Mouse (Mus musculus) thymus, adult 18-20 months (tissue): ENCODE measurements around the gene Rln1.

Experiments
- DNase-seq, 2 experiments: peaks; one replicate each; pipeline ENCODE4 v3.0.0; 2022; ENCODE audit warnings: mixed read lengths in 2 of 2

Rln1 gene

DNA sequence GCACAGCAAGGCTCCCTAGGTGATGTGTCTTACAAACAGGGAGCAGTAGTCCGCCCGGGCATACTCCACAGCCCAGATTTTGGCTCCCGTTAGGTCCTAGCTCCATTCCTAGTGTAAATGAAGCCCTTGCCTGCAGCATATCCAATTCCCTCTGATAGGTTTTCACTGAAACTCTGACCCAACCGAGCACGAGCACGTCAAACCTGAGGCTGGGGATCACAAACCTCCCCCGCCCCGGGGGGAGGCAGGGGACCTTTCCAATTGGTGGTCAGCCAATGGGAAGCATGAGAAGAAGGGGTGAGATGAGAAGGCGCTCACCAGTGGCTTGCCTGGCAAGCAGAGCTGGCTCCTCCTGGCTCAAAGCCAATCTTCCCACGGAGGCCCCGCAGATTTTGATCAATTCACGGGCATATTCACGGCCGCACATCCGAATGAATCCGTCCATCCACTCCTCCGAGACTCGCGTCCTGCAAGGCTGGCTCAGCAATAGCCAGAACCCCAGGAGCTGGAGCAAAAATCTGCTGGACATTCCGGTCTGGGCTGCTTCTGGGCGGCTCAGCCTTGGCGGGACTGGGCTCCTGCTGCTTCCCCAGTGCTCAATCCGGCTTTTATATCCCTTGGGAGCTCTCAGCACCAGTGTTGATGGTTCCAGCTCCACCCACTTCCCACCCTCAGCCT, at the start of gene Rln1:
Gene Rln1, minus strand, starts transcription at position 603 of the 678 bp plus-strand sequence.
- DNase-seq, result no peak

DNA sequence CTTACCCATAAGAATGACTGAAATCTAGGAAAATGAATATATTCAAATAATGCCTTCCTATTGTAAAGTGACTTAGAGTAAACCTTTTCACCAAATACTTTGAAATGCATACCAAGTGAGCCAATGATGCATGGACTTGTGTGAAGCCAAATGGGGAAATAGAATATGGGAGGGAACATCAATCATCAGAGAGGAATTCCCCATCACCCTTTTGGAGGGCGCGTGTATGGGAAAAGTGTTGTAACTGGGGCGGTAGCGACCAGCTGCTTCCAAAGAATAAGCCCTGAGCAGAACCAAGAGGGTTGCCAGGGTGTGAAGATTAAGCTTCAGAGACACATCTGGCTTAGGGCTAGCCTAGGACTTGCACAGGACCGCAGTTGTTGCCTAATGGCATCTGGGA, 48.9 kb upstream of the Rln1 start:
- DNase-seq, result no peak

DNA sequence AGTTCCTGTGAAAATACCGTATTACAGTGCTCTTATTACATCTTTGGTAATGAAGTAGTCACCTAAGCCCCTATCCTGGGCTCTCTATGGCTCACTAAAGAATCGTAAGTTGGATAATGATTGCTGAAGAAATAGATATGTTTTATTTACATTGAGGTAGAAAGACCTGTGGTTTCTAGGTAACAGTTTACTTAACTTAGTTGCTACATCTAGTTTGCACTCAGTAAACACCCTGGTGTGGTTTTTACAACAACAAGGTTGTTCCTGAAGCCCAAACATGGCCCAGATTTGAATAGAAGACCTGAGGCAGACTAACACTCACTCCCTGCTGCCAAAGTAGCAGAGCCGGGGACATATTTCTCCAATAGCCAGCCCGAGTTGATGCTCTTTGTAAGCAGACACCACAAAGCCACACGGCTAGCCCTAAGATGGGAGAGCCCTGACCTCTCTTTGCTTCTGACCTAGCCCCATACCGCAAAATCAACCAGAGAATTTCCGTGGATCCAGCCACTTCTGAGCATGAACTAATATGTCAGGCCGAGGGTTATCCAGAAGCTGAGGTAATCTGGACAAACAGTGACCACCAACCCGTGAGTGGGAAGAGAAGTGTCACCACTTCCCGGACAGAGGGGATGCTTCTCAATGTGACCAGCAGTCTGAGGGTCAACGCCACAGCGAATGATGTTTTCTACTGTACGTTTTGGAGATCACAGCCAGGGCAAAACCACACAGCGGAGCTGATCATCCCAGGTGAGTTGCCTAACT, 45.6 kb upstream of the Rln1 start:
- no peak for DNase-seq

DNA sequence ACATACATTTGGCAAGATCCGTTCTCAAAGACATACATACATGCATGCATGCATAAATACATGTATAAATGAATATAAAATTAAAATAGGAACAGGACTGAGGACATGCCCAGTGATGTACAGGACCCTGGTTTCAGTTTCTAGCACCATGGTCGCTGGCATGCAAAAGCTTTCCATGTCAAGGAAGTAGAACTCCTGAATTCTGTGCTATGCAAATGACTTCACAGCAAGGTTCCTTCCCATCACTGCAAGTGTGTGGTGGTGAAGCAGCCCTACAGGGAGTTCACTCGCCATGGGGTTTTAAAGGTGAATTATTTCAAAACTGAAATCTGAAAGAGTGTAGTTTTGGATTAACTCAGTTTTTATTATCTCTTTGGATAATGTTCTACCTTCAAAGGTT, 41.9 kb upstream of the Rln1 start:
- DNase-seq, result no peak

DNA sequence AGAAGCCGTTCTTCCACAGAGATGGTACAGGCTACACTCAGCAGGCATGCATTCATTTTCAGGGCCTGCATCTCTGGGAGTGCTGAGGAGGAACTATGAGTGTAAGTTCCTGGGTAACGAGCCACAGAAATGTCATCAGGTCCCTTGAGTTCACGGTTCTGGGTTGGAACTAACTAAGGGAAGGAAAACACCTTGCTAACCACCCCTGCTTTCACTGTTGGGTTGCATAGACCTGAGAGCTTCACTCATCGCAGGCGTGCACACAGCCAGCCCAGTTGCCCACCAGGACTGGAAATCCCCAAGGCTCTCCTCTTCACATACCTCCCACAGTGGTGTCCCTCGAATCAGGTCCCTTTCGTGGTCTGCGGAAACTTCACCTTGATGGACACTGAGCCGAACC, 40.5 kb upstream of the Rln1 start:
- no peak for DNase-seq

DNA sequence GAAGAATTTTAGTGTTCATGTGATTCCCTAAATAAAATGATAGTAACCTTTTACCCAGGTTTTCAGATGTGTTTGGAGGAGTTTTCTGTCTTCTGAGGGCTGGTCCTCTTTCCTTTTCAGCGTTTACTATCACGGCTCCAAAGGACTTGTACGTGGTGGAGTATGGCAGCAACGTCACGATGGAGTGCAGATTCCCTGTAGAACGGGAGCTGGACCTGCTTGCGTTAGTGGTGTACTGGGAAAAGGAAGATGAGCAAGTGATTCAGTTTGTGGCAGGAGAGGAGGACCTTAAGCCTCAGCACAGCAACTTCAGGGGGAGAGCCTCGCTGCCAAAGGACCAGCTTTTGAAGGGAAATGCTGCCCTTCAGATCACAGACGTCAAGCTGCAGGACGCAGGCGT, 39.0 kb upstream of the Rln1 start:
- no peak for DNase-seq

DNA sequence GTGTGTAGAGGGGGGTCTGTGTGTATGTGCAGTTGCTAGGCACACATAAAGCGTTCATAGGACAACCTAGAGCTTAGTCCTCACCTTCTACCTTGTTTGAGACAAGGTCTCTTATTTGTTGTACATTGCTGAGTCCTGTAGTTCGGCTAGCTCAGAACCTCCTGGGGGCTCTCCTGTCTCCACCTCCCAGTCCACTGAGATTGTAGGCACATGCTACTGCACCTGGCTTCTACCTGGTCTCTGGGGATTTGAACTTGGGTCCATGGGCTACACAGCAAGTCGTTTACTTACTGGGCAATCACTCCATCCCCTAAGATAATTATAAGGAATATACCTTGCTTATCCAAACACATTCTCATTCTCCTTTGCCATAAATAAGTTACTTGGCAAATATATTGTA, 38.2 kb upstream of the Rln1 start:
- no peak for DNase-seq

DNA sequence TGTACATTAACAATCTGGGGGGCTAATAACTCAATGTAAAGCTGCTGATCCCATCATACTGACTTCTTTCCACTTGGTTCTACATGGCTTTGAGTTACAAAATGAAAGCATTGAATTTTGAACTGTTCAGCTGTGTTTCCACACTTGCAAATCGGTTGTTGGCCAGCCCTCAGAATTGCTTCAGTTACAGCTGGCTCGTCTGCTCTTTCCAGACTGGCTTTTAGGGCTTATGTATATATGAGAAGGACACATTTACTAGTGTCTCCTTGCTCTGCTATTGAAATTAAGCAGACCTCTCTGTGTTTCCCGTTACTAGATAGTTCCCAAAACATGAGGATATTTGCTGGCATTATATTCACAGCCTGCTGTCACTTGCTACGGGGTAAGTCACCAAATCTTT, 37.7 kb upstream of the Rln1 start:
- no peak for DNase-seq

DNA sequence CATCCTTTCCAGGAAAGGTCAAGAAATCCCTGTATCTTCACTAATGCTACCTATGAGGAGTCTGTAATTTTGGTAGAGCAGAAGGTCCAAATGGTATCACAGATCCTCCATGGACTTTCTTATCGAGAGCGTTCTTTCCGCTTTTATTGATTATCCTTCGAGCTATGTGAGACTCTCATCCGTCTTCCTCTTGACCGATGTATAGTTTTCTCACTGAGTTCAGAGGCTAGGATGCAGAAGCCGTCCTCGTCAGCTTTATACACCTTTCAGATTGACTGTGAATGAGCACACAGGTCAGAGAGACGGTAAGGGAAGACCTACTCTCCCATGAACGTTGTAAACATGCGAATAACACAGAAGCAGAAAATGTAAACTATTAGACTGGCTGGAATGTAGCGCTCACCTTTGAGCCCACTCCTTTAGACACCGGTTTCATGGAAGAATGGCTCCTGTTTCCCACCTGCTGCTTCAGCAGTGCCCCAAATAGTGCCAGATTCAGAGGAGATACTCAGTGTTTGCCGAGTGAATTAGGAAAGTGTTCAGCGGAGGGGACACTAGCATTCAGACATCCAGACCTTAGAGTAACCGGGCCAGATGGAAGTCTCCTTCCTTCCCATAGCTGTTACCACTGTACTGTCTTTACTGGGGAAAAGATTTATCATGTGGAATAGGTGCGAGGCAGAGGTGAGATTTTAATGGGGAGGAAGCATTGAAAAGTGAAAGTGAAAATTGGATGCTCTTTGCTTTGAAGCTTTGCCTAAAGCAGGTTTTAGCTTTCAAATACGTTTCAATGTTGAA, 37.0 kb upstream of the Rln1 start:
- no peak for DNase-seq

DNA sequence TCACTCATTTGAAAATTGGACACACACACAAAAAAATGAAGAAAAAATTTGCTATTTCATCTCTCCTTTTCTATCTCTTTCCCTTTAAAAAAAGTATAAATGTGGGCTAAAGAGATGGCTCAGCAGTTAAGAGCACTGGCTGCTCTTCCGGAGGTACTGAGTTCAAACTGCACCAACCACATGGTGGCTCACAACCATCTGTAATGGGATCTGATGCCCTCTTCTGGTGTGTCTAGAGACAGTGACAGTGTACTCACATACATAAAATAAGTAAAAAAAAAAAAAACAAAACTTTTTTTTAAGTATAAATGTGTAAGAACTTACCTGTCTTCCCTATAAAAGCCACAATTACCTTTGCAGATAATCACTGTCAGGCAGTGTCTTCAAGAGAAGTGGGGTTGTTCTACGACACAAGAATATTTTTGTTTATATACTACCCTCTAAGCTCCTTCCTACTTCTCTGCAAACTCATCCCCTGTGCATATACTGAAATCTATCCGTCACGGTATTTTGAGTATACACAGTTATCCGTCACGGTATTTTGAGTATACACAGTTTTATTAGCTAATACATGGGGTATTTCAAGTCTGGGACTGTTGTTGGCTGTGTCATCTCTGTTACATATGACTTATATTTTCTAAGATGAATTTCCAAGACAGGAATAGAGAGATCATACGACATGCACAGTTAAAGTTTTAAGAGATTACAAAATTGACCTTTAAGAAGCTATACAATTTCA, 36.2 kb upstream of the Rln1 start:
- DNase-seq, result no peak

DNA sequence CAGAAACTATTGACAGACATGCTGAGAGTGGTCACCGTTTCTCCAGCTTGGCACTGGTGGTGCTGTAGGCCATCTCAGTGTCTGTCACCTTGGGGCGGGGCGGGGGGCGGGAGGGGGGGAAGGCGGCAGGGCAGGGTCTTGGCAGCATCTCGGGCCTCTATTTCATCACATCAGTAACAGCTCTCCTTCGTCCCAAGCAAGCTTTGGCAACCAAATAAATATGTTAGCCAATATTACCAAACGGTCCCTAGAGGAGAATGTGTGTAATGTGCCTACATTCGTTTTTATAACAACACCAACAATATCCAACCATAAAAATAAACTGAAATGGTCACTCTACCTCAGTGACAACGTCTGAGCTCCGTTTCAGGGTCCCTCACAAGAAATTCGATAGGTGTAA, 35.6 kb upstream of the Rln1 start:
- no peak for DNase-seq

DNA sequence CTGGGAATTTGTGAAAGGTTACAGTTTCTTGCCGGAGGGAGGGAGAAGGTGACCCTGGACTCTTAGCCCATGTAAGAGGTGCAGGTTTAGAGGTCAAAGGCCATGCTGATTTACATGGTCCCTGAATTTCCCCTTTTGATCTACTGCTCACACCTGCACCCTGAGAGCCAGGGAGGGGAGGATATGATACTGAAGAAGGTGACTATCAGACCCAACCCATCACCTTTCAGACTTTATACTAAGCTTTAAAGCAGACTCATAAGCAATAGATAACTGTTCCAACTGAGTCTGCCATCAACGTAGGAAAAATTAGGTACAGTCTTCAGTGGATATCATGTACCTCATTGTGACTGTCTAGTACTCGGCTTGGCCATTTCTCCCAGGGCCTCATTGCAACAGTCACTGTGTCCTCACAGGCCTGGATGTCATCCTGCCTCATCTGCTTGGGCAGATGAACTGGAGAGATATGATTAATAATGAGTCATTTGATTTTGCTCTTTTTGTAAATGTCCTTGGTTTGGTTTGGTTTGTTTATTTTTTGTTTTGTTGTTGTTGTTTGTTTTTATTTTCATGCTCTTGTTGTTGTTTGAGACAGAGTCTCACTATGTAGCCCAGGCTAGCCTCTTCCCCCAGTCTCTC, 34.3 kb upstream of the Rln1 start:
- DNase-seq, result no peak

DNA sequence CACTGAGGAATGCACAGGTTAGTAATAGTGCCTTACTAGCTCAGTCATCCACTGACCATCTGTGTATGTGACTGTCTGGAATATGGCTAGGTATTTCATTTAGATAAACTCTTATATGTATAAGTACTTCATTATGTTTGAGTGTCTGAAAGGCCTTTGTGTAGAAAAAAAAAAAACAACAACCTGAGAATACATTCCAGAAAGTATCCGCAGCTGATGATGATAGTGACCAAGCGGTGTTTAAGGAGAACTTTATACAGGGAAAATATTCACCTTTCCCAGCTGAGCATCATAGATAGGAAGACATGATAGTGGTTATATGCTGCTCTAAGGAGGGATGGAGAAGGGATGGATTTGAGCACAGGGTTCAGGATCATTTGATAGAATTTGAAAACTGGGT, 33.6 kb upstream of the Rln1 start:
- DNase-seq, result no peak

DNA sequence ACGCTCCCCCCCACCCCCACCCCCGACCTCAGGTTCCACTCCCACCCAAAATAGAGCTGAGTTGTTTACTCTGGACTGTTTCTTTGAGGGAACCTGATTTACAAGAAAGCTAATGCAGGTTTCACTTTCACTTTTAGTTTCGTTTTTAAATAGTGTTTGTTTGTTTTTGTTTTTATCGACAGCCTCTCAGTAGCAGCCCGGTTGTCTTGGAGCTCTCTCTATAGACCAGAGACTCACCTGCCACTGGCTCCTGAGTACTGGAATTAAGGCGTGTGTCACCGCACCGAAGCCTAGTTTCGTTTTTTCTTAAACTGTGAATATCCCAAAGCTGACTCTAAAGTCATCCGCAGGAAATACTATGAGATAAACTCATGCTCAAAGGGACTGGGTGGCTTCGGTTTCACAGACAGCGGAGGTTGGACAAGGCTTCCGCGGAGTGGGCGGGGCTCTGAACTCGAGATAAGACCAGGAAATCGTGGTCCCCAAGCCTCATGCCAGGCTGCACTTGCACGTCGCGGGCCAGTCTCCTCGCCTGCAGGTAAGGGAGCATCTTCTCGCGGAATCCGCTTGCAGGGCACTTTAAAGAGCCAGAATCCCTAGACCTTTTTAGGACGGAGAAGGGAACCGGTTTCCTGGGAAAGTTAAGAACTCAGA, 32.6 kb upstream of the Rln1 start, which contains the start of the genes Plgrkt and Cd274:
Gene Plgrkt, minus strand, starts transcription at position 422 of the 654 bp plus-strand sequence.
Gene Cd274, plus strand, starts transcription at position 487 of the 654 bp plus-strand sequence.
- DNase-seq, result peak; percentile 84 to 91

DNA sequence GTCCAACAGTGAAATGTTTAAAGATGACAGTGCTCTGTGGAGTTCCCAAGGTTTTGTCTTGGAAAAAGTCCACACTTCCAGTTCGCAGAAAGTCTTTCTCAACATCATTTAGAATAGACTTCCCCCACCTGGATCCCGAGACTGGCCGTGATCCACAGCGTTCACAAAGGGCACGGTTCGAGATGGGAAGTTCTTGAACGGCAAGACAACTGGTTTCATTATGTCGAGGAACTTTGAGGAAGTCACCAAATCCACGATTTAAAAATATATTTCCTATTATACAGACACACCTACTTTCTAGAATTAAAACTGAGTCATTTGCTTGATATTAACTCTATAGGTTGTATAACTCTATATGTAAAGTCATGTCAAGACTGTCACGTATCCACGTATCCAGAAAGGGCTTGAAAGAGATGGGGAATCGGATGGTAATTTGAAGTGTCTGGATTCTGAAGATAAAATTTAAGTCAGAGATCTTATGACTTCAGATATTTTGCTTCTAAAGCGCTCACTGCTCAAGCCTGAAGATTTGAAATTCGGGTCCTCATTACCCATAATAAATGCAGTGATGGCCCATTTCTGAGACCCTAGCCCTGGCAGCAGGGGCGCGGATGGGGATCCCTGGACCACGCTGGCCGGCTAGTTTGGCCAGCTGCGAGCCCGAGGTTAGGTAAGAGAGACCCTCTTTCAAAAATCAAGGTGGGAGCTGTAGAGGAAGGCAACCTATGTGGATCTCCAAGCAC, 31.9 kb upstream of the Rln1 start:
- no peak for DNase-seq

DNA sequence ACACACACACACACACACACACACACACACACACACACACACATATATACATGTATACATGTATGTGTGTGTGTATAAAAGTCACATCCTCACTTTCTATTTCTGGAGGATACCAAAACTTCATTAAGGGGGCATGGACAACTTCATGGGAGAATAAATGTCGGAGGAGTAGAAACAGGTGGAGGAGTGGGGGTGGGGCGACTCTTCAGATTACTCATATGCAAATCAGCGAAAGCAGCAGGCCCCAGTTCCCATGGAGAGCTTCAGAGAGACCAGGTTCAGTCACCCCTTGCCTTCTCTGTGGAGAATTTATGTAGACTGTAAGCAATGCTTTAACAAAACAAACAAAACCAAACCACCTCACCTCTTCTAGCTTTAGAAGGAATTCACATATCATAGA, 30.6 kb upstream of the Rln1 start:
- no peak for DNase-seq

DNA sequence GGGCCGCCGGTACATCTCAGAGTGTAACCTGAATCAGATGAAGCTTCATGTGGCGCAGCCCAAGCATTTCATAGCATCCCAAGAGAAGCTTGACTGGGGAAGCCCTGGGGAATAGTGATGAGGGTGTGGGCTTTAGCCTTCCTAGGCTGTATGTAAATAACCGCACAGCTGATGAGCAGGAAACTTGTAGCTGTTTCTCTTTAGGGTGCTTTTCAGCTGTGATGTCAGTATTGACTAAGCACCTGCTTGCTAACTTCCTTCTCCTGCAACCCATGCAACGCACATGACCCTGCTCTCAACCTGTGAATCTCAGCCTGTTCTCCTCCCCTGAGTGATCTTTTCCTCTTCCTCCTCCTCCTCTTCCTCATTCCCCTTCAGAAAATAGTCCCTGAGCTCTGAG, 29.6 kb upstream of the Rln1 start:
- DNase-seq, result no peak

DNA sequence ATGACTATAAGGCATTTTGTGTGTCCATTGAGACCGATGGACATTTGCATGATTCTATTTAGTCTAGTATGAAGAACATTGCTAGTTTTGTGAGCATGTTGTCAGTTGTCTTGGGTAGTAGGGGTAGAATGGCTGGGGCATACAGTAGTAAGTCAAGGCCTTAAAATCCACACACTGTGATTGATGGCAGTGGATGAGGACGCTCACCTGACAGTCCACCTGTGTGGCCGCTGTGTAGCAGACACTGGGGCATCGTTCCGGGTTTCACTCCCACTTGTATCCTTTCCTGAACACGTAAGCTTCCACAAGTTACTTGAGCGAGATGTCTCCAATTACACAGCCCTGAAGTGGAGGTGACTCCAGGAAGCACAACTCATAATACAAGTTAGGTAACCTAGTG, 29.1 kb upstream of the Rln1 start:
- DNase-seq, result no peak

DNA sequence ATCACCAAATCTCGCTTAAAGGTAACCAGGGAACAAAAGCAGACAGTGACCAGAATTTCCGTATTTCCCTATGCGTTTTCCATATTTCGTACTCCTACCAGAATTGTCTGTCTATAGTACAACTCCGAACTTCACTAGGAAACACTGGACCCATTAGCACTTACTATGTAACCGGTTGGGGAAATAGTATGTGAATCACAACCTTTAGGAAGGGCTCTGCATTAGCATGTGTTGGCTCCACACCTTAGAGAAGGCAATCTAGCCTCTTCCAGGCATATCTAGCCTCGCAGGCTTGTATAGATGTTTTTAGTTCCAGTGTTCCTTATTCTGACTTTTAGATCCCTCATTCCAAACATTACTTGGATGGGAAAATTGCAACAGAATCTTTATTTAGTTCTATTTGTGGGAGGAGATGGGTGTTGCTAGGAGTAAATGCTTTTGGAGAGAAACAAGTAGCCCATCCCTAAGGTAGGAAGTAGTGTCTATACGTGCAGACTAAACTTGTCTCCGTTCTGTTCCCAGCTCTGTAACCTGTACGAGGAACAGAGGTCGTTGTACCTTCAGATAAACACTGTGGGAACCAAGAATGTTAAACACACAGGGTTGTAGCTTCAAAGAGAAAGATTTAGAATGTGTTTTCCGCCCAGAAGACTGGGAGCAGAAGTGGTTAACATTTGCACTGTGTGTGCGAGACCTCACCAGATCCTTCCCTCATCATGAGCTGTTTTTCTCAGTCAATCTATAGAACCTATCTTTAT, 27.9 kb upstream of the Rln1 start:
- no peak for DNase-seq

DNA sequence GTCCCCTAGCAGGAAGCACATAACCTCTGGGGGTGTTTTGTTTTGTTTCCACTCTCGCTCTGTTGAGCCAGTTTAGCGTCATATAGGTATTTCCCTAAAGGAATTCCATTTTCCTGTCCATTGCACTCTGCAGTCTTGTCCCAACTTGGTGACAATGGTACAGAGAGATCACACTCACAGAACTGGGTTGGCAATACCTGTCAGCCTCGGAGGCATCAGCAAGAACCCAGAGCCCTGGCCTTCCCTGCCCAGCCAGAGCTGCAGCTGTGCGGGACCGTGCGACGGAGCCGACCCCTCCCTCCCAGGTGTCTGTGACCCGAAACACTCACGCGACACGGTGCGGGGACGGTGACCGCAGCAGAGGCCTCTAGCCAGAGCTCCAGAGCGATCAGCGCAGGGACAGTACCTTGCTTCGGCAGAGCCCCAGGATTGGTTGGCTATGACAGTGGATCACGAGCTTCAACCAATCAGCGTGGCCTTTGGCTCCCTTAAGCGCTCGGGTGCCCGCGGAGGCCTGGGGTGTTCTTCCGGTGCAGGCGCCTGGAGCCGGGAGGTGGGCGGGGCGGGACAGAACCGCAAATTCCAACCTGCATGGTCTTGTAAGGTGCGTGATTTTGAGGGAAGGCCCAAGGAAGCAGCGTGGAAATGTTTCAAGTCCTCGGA, 27.1 kb upstream of the Rln1 start:
- peak; percentile 85 to 87 for DNase-seq
